Mouse (Mus musculus) ES-E14 (cell line): ENCODE measurements around the gene Tradd.

Source experiments
- CHD2 ChIP-seq: IDR thresholded peaks from 2 replicates; pipeline ENCODE4 v1.6.1; 2014; ENCODE audit warnings: mild to moderate bottlenecking, low read depth, low read length, inconsistent platforms
- MAFK ChIP-seq: IDR thresholded peaks from 2 replicates; pipeline ENCODE4 v1.6.1; 2014; ENCODE audit warnings: mild to moderate bottlenecking, low read depth, low read length, inconsistent platforms; ENCODE audit not compliant: insufficient read depth

GRCm38 (mm10) chr8:105292471-105292870 lies 28.1 kb upstream of the Tradd start:
- TF ChIP-seq MAFK = no peak
- TF ChIP-seq CHD2 = no peak
